Mouse (Mus musculus) cerebellum, adult 18-20 months (tissue): ENCODE results near the gene Ccdc163.
A peak's percentile ranks its signal among the peaks of the same experiment; 100 is the strongest.
"Not testable (repeated sequence)": the region's sequence is repeated elsewhere in the genome, so short reads cannot be mapped to it uniquely, and the experiment has no call there.

Experiments used
- DNase-seq, 2 experiments: peaks; one replicate each; pipeline ENCODE4 v3.0.0; 2021

Gene Ccdc163

DNA sequence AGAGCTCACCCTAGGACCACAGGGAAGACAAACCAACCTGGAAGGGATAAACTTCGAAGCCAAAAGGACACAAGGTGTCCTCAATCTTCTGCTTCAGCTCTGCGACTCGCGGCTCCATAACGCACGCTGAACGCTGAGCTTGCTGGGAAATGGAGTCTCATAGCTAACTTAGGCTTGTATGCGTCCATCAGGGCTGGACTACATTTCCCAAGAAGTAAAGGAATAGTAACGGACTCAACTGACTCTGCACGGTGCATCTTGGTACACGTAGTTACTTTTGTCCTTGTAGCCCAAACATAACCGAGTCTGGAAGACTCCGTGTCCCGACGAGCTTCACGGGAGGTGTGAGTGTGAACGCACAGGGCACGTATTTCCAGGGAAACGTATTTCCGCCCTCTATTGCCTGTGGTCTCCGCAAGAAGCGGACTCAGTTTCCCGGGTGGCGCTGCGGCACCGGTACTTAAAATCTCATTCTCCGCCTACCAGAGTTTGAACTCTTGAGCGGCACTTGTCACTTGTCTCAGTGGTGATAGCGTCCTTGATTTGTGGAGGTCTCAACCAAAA is at the start of gene Ccdc163, which contains the start of gene Mmachc:
Gene Ccdc163 (plus strand): TSS at position 309 of the 564 bp plus-strand sequence.
Gene Mmachc (minus strand): TSS at position 206 of the 564 bp plus-strand sequence.
- peak; percentile 88 to 98 for DNase-seq

DNA sequence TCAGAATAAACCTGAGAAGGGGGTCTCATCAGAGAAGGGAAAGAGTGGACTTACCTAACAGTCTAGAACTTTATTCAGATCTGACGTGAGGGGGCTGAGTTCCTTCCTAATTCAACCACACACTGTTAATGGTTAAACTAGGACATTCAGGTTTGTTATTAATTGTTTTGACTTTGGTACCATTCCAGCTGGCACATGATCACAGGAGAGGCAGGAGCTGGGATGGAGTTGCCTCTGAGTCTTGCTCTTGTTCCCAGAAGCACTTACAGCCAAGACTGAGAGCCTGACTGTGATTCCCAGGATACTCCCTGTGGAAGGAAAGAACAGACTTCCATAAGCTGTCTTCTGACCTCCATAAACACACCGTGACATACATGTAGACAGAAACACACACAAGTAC is 48.8 kb upstream of the Ccdc163 start:
- no peak for DNase-seq

DNA sequence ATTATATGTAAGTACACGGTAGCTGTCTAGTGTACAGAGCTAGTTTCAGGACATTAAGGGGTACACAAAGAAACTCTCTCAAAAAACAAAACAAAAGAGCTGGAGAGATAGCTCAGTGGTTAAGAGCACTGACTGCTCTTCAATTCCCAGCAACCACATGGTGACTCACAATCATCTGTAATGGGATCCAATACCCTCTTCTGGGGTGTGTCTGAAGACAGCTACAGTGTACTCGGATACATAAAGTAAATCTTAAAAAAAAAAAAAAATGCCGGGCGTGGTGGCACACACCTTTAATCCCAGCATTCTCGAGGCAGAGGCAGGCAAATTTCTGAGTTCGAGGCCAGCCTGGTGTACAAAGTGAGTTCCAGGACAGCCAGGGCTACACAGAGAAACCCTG is 48.4 kb upstream of the Ccdc163 start:
- DNase-seq = not testable (repeated sequence)

DNA sequence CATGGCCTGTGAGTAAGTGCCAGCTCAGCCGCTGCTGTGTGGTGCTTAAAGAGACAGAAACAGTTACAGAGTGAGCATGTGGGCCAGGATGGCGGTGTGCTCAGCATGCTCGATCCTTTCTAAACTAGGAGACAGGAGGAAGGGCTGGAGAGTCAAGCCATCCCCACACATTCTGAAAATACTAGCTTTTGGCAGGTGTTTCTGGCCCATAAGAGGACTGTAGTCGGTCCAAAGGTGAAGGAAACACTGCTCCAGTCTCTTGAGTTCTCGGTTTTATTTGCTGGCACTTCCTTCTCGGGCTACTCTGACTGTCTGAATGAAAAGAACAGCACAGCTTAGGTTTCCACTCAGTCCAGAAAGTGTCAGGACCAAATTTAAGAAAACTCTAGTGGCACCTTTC is 47.5 kb upstream of the Ccdc163 start:
- no peak for DNase-seq

DNA sequence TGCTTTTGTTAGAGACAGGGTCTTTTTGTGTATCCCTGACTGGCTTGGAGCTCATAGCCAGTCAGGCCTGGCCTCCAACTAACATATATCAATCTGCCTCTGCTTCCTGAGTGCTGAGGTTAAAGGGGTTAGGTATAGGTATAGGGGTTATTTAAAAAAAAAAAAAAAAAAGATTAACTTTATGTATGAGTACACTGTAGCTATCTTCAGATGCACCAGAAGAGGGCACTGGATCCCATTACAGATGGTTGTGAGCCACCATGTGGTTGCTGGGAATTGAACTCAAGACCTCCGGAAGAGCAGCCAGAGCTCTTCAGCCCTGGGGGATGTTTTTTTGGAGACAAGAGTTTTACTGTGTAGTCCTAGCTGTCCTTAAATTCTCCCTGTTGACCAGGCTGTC is 46.3 kb upstream of the Ccdc163 start:
- no peak for DNase-seq

DNA sequence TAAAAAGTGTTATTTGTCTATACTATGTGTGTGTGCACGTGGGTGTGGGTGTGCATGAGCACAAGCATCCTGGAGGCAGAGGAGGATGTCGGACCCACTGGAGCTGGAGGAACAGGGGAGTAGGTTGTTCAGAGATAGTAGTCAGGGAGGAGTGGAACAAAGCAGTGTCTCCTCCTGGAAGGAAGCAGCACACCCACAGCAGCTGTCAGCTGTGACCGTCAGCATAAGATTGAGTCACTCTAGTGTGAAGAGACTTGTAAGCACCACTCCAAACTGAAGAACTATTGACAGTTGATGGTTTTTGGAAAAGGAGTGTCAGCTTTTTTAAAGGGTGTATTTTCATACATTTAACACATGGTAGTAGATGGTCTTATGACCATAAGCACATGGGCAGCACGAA is 41.7 kb upstream of the Ccdc163 start:
- no peak for DNase-seq

DNA sequence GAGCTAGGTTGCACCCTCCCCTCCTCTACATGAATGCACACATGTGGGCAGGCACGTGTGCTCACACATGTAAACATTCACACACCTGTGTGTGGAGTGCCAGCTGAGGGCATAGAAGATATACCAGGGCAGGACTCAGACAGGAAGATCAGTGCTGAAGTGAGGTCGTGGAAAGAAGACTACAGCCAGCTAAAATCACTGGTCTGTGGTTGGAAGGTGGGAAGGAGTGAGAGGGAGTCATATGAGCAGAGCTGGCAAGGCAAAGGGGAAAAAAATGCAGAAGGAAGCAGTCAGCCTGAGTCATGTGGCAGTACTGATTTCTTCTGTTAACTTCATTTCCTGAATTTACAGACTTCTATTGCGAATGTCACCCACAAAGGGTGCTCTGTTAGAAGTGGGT is 40.2 kb upstream of the Ccdc163 start:
- DNase-seq = no peak

DNA sequence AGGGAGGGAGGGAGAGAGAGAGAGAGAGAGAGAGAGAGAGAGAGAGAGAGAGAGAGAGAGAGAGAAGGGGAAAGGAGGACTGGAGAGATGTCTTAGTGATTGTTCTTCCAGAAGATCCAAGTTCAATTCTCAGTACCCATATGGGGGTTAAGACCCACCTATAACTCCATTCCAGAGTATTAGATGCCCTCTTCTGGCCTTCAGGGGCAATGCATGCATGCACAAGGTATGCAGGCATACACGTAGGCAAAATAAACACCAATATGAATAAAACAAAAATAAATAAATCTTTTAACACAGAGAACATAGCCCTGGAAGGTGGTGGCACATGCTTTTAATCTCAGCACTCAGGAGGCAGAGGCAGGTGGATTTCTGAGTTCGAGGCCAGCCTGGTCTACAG is 39.0 kb upstream of the Ccdc163 start:
- no peak for DNase-seq

DNA sequence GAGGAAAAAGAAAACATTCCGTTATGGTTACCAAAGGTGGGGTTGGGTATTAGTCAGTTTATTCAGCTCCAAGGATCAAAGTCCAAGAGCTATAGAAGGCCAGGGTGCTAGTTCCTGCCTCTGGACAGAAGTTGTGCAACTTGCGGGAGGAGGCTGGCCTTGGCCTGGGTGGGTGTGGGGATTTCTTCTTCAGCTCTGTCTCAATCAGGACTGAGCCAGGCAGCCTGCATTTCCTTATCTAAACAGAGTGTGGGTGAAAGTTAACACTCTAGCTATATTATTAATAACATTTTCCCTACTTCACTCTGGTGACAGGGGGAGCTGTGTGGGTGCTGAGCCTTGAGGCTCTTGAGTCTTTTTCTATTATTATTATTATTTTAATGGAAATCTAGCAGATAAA is 35.5 kb upstream of the Ccdc163 start:
- DNase-seq = no peak

DNA sequence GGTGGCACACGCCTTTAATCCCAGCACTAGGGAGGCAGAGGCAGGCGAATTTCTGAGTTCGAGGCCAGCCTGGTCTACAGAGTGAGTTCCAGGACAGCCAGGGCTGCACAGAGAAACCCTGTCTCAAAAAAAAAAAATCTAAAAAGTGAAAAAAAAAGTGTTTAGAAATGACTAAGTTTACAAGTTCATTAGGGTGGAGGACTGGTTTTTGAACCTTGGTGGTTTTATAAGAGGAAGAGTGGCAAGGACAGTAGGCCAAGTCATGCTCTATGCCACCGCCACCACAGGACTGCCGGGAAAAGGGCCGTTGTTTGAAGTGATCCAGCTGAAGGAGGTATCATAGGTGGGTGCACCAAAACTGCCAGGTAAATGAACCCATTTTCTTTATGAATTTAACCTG is 33.5 kb upstream of the Ccdc163 start:
- DNase-seq = not testable (repeated sequence)

DNA sequence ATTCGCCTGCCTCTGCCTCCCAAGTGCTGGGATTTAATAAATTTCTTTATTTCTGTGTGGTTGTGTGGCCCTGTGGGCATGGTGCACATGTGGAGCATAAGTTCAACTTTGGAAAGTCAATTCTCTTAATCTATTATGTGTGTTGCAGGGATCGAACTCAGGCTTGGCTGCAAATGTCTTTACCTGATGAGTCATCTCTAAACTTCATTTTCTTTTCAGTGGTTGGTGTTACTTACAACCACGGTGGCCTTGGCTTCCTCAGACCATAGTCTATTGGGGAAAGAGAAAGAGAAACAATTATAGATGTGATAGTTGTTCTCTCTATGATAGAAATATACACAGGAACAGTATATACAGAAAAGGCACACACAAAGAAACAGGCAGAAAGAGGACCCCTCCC is 32.3 kb upstream of the Ccdc163 start:
- no peak for DNase-seq

DNA sequence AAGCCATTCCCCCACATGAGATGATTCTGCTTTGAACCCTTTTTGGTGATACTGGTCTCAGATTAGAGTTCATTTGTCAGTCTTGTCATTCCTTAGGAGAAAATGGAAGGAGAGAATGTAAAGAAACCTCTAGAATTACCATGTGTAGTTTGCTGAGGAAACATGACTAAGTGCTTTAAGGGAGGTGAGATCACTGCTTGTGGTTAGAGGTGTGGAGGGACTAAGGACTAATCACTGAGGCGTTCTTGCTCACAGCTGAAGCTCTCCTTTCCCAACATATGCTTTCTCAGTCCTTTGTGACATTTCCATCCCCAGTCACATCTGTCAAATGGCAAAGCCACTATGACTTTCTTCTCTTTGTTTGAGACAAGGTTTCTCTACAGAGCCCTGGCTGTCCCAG is 30.5 kb upstream of the Ccdc163 start:
- DNase-seq = no peak

DNA sequence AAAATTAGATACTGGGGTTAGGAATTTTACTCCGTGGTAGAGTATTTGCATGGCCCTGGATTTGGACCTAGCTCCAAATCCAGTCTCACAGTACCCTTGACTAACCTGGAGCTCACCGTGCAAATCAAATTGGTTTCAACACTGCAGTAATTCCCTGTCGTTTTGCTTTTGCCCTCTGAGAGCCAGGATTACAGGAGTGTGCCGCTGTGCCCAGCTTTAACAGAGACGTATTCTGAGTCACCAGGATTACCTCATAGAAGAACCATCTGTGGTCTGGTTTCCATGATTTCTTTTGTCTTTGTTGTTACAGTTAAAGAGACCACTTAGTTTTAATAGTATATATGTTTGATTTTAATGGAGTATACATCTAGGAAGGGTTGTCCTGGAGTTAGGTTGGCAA is 29.2 kb upstream of the Ccdc163 start:
- DNase-seq = no peak

DNA sequence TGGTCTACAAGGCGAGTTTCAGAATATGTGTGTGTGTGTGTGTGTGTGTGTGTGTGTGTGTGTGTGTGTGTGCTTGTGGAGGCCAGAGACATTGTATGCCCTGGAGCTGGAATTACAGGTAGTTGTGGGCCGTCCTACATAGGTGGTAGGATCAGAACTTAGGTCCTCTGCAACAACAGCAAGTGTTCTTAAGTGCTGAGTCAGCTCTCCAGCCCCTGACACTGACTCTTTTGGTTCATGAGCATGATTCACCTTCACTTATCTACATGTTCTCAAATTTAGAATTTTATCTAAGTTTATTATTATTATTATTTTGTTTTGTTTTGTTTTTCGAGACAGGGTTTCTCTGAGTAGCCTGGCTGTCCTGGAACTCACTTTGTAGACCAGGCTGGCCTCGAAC is 27.8 kb upstream of the Ccdc163 start:
- not testable (repeated sequence) for DNase-seq

DNA sequence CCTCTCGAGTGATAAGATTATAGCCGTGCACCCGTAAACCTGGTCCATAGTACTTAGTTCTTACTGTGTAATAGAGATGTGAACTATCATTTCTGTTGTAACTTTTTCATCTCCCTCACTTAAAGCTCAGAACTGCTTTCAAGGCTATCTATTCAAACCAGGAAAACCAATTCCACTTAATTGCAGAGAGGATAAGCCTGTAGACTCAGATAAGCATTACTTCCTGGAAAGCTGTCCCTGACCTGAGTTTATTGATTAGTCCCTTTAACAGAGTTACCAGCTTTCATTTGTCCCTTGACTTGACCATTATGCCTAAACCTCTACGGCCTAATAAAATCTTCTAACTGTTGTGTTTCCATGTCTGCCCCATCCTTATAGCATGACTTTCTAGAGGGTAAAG is 24.4 kb upstream of the Ccdc163 start:
- no peak for DNase-seq

DNA sequence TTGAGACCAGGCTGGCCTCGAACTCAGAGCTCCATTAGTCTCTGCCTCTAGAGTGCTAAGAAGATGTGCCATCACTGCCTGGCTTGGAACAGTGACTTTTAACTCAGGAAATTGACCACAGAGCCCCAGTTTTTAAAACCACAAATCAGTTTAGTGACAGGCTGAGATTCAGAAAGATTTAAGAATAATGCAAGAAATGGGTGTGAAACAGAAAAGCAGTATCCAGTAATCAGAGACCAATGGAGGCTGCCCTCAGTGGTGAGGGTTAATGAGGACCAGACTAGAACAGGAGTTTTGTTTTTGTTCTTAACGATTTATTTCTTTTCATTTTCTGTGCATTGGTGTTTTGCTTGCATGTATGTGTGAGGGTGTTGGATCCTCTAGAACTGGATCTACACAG is 23.6 kb upstream of the Ccdc163 start:
- no peak for DNase-seq

DNA sequence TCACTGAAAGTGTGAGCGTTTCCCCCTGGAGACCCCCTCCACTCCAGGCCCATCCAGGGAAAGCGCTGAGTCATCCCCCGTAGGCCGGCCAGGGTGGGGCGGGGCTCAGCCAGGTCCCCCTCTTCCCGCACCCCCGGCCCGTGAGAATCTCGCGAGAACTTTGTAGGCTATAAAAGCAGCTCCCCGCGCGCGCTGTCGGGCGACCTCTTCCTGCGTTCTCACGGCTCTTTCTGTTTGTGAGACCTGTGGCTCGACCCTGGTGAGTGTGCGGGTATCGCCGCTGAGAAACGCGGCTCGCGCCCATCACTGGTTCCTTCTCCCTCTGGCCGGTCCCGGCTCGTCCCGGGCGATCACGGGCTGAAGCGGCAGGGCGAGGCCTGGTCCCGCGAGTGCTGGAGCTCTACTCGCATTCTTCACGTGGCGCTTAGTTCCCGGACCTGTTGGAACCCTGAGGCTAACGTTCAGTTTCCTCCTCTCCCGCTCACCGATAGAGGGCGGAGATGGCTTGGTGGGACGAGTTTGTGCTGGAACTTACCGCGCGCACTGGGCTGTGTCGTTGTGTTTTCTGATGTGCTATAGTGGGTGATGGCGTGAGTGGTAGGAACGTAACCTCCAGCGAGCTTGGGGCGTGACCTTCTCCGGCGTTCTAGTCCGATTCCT is 22.8 kb upstream of the Ccdc163 start, which contains the start of gene Prdx1:
Gene Prdx1 (plus strand): TSS at position 143 of the 660 bp plus-strand sequence.
- DNase-seq = peak; percentile 85 to 86

DNA sequence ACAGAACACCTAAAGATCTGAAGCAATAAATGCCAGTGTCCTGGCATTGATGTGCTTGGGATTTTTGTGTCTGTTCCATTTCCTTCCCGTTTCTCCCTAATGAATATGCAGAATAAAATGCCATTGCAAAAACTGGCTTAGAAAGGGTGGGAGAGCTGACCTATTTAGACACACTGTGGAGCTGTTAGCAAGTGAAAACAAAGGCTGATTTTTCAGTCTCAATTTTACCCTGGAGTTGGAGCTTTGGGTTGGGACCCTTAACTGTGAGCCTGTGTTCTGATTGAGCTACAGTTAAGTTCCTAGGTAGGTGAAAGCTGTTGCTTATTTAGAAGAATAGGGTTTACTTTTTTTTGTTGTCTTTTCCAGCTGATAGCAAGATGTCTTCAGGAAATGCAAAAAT is 21.3 kb upstream of the Ccdc163 start:
- no peak for DNase-seq

DNA sequence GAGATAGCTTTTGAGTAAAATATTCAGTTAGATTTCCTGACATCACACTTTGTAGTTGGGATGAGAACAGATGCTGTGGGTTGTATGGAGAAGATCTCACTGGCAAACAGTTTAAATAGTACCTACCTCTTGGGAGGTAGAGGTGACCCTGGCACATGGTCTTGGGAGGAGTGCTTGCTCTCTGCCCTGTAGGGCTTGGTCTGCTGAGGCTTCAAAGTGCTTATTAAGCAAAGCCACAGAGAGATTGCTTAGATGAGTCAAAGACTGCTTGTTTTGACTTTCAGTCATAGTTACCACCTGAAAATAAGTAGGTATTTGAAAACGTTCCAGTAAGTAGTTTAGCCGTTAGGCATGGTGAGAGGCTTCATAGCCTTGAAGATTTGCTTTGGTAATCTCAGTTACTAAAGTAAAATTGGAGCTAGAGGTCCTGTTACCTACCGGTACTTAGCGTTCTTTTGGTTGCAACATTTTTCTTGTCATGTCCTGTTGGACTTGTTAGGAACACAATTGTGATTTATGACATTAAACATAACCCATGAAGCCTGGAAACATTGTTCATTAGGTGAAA is 18.9 kb upstream of the Ccdc163 start:
- no peak for DNase-seq

DNA sequence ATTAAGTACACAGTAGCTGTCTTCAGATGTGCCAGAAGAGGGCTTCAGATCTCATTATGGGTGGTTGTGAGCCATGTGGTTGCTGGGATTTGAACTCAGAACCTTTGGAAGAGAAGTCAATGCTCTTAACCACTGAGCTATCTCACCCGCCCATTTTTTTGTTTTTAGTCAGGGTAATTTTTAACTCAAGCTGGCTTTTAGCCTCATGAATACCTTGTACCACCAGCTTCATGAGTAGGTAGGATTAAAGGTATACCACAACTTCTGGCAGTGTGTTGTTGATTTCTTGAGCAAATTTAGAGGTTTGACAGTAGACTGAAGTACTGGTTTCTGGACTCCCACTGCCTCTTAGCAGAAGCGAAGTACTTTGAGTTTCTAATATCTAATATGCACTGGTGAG is 16.2 kb upstream of the Ccdc163 start:
- DNase-seq = no peak

DNA sequence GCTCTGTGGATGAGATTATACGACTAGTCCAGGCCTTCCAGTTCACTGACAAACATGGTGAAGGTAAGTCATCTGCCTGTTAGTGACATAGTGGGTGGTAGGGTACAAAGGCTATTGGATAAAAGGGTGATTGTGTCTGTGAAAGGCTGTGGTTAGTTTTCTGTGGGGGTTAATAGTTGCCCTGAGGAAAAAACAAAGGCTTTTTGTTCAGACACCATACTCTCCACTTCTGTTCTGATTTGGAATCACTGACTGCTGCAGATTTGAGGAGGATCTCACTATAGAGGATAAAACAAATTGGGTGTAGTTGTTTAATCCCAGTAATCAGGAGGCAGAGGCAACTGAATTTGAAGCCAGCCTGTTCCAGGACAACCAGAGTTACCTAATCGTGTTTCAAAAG is 14.5 kb upstream of the Ccdc163 start:
- DNase-seq = no peak

DNA sequence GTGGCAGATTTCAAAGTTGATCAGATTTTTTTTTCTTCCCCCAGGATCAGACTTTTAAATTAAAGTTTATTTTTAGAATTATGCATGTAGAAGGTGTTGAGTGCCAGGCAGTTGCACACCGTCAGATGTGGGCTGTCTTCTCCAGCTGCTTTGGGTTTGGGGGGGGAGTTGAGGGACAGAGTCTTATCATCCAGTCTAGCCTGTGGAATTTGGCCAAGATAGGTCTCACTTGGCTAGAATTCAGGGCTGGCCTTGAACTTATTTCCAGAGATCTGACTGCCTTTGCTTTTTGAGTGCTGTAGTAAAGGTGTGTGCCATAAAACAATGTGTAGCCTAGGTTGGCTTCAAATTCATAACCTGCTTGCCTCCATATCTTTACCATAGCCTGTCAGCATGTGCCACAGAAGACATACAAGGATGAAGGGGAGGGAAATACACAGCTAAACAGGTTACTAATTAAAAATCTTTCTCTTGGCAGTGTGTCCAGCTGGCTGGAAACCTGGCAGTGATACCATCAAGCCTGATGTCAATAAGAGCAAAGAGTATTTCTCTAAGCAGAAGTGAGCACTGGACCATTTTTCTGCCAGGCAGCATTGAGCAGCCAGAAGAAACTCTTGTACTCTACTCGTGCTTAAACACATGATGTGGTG is 9.5 kb upstream of the Ccdc163 start:
- no peak for DNase-seq

DNA sequence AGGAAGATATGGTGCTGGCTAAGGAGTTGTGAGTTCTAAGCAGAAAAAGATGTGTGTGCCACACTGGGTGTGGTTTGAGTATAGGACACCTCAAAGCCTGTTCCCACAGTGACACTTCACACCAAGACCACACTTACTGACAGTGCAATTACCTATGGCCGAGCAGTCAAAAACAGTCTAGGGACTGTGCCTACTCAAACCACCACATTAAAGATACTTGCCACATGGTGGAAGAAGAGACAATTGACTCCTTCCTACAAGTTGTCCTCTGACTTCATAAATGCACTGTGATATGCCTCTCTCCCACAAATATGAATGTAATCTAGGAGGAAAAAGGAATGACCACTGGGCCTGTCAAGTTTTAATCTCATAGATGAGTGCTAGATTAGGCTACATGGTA is 7.3 kb upstream of the Ccdc163 start:
- DNase-seq = no peak

DNA sequence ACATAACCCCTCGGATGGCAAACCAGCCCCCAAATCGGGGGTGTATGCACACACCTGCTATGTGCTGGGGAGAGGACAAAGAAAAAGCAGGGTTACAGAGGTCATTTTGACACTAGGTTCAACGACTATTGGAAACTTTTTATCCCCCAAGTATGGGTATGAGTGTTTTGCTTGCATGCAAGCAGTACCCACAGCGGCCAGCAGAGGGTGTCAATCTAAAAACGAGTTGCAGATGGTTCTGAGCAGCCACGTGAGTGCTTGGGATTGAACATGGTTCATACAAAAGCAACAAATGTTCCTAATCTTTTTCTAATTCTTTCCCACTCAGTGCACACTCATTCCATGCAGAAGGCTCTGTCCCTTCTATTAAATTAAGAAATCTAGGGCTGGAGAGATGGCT is 4.5 kb upstream of the Ccdc163 start:
- peak; percentile 52 to 67 for DNase-seq
